Mouse (Mus musculus) forebrain, embryonic 13.5 days (tissue): Measurements from ENCODE around the gene Cap1. TPM values are rescaled to one million over a fixed set of nuclear protein-coding genes. Genes with fewer than 3 reads are reported as not detected.

Experiments
- ATAC-seq: fragments of 200-750 bp; cut with Nextera tagmentation; 2 replicates; pipeline ENCODE4 v1.8.0; 2017
- H3K27ac ChIP-seq: fragments of 300-500 bp; sonication (generic); 2 replicates; pipeline ENCODE4 v1.5.1; 2015; ENCODE audit warnings: inconsistent platforms, mild to moderate bottlenecking, moderate library complexity
- H3K27me3 ChIP-seq: fragments of 300-500 bp; sonication (generic); 2 replicates; pipeline ENCODE4 v1.6.1; 2015; ENCODE audit warnings: mild to moderate bottlenecking, inconsistent platforms
- H3K36me3 ChIP-seq: fragments of 300-500 bp; sonication (generic); 2 replicates; pipeline ENCODE4 v1.6.1; 2015; ENCODE audit warnings: mild to moderate bottlenecking, inconsistent platforms; ENCODE audit not compliant: poor library complexity, severe bottlenecking
- H3K4me1 ChIP-seq: fragments of 300-500 bp; sonication (generic); 2 replicates; pipeline ENCODE4 v1.6.1; 2015; ENCODE audit warnings: inconsistent platforms
- H3K4me2 ChIP-seq: fragments of 300-500 bp; sonication (generic); 2 replicates; pipeline ENCODE4 v1.6.1; 2015; ENCODE audit warnings: inconsistent platforms, mild to moderate bottlenecking, moderate library complexity
- H3K4me3 ChIP-seq: fragments of 300-500 bp; sonication (generic); 2 replicates; pipeline ENCODE4 v1.5.1; 2015; ENCODE audit warnings: mild to moderate bottlenecking, inconsistent platforms
- H3K9ac ChIP-seq: fragments of 300-500 bp; sonication (generic); 2 replicates; pipeline ENCODE4 v1.6.1; 2015; ENCODE audit warnings: mild to moderate bottlenecking, inconsistent platforms
- H3K9me3 ChIP-seq: fragments of 300-500 bp; sonication (generic); replicated peaks from 2 replicates; pipeline ENCODE4 v1.6.1; 2016; ENCODE audit warnings: inconsistent platforms
- WGBS: fragments of 180-500 bp; shearing (Covaris S2); methylation state at CpG from one replicate; pipeline ENCODE4 v1.1.7; 2015; 5-methylcytosine and 5-hydroxymethylcytosine counted together
- polyA plus RNA-seq: library from polyadenylated mRNA; unstranded; fragments of >200 nt; fragmentation: Nextera tagmentation; extraction: Ambion mirVana; gene quantifications from 2 replicates; pipeline ENCODE4 v1.2.1, GENCODE M21; 2015

Gene Cap1
- polyA plus RNA-seq, 1 experiment from 2014 or later = 70.7 TPM

DNA sequence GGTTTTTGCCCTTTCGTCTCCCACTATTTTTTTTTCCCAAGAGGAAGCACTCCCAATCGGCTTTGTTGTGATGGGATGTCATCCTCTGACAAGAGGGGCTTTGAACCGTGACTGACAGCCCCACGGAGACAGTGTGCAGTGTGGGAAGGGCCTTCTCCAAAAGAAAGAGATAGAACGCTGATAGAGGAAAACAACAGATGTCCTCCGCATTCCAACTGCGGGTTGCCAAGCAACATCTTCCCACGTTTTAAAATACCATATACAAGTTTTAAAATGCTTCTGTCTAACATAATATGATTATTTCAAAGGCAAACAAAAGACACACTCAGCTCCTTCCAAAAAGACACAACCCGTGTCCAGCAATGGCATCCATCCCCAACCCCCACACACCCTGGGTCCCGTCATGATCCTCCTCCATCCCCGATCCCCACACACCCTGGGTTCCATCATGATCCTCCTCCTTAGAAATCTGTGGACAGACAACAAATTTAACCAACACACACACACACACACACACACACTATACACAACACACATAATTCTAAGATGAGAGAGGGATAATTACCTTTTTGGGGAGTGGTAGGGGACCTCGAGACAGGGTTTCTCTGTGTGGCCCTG is 23.8 kb upstream of the Cap1 start:
- ATAC-seq = peak; percentile 70; the same call in 1 of the 2 replicates
- H3K4me3 ChIP-seq = no peak overlapping the region

DNA sequence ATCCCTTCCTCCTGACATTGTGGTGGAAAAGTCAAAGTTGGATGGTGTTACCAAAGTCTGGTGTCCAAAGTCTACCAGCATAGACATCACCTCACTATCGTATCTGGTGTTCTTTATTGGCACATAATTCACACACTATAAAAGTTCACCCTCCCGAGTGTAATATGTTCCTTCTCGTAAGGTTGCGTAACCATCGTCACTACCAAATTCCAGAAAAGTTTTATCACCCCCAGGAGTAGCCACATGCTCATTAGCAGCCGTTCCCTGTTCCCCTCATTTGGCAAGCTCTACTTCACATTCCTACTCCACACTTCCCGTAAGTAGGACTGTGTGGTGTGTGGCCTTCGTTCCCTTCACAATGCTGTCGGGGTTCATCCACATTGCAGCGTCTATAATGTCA is 19.5 kb upstream of the Cap1 start:
- no peaks in the 10 kb centered on the region for H3K9me3 ChIP-seq
- no peaks in the 10 kb centered on the region for H3K36me3 ChIP-seq
- H3K4me2 ChIP-seq = no peak overlapping the region
- 84% methylated on average over 10 of the region's 10 CpGs for WGBS
- peaks cover 13% of the 10 kb centered on the region; the same call in 1 of the 2 replicates for H3K4me1 ChIP-seq
- H3K9ac ChIP-seq = no peak overlapping the region
- no peak for ATAC-seq
- no peak overlapping the region for H3K27ac ChIP-seq
- H3K27me3 ChIP-seq = no peaks in the 10 kb centered on the region
- H3K4me3 ChIP-seq = no peak overlapping the region

More for the DNA sequence above, 23.8 kb upstream of the Cap1 start:
- peak overlapping the region; percentile 41 for H3K27ac ChIP-seq
- H3K9me3 ChIP-seq = 0 out of 2 replicates have a peak, but pooled peaks cover 4% of the 10 kb centered on the region
- 0 out of 2 replicates have a peak overlapping the region, but pooled peaks have one; percentile 11 for H3K4me2 ChIP-seq
- no peaks in the 10 kb centered on the region for H3K36me3 ChIP-seq
- H3K27me3 ChIP-seq = no peaks in the 10 kb centered on the region
- 27% methylated on average over 12 of the region's 12 CpGs for WGBS
- H3K9ac ChIP-seq = no peak overlapping the region
- peaks cover 13% of the 10 kb centered on the region; the same call in 1 of the 2 replicates for H3K4me1 ChIP-seq

DNA sequence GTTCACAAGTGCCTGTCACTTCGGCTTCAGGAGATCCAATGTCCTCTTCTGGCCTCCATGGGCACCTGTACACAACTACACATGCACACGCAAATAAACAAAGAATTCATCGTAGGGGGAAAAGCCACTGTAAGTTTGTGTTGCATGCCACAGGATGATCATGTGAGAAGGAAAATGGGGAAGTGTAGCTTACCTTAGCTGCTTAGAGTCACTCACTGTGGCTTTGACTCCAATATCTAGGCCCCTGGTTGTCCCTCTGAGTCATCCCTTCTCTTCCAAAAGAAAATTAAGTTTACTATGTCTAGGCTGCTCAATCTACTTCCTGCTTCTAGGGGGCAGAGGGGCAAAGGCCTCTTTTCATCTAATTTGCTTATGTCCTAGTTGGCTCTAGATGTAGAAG is 17.9 kb upstream of the Cap1 start:
- H3K4me3 ChIP-seq = no peak overlapping the region
- H3K4me1 ChIP-seq = peaks cover under 1% of the 10 kb centered on the region; the same call in 1 of the 2 replicates
- no peak overlapping the region for H3K27ac ChIP-seq
- 89% methylated on average over 3 of the region's 3 CpGs for WGBS
- no peaks in the 10 kb centered on the region for H3K36me3 ChIP-seq
- no peak for ATAC-seq
- H3K9ac ChIP-seq = no peak overlapping the region
- H3K27me3 ChIP-seq = no peaks in the 10 kb centered on the region
- H3K4me2 ChIP-seq = no peak overlapping the region
- no peaks in the 10 kb centered on the region for H3K9me3 ChIP-seq

DNA sequence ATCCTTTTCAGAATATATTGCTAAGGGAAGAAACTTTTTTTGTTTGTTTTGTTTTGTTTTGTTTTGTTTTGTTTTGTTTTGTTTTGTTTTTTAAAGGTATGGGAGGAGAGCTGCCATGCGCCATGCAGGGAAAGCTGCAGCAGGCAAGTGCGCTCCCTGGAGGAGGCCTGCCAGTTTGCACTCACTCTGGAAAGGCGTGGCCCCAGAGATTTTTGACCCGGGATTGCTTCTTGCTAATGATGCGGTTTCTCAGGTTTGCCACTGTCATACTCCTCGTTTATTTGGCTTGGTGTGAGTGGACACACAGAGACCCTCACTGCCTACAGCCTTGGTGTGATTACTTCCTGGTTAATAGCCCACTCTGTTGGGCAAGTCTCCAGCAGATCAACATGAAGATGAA is 16.3 kb upstream of the Cap1 start:
- no peak overlapping the region for H3K4me3 ChIP-seq
- no peak overlapping the region for H3K27ac ChIP-seq
- H3K4me1 ChIP-seq = no peaks in the 10 kb centered on the region
- no peaks in the 10 kb centered on the region for H3K36me3 ChIP-seq
- 25% methylated on average over 6 of the region's 6 CpGs for WGBS
- H3K9me3 ChIP-seq = no peaks in the 10 kb centered on the region
- no peak for ATAC-seq
- H3K9ac ChIP-seq = no peak overlapping the region
- H3K4me2 ChIP-seq = no peak overlapping the region
- no peaks in the 10 kb centered on the region for H3K27me3 ChIP-seq

DNA sequence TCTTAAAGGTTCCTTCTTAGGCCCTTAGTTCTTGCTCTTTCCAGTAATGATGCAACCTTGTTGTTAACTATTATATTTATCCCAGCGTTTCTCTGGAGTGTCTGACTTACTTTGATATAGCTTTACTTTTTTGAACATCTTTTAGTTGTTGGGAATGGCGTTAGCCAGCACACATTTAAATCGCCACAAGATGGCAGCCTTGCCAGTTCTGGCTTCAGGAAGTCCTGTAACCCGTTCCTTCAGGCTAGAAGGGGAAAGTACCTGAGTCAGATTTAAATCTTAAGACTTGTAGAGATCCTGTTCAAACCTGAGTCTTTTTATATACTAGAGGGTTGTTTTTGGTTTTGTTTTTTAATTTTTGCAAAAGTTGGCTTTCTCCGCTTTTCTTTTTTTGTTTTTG is 12.5 kb upstream of the Cap1 start:
- Histone ChIP-seq H3K4me1 (no peaks in the 10 kb centered on the region), H3K4me2 (no peak overlapping the region), H3K36me3 (no peaks in the 10 kb centered on the region), H3K27me3 (no peaks in the 10 kb centered on the region), H3K4me3 (no peak overlapping the region), H3K9ac (no peak overlapping the region), H3K27ac (no peak overlapping the region), H3K9me3 (no peaks in the 10 kb centered on the region)
- 15% methylated on average over 5 of the region's 5 CpGs for WGBS
- 0 out of 2 replicates have a peak, but pooled peaks have one; percentile 36 for ATAC-seq

DNA sequence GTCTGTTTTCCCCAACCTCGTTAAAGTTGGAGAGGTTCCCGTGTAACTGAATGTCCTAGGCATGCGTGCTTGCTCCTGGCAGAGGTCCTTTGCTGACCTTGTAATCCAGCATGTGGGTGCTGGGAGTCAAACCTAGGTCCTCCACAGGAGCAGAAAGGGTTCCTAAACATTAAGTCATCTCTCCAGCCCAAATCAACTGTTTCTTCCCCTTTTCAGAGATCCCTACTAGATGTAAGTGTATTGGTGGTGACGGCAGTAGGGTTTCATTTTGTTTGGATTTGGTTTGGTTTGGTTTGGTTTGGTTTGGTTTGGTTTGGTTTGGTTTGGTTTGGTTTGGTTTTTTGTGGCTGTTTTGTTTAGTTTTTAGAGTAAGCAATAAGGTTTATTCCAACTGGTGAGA is 11.9 kb upstream of the Cap1 start:
- no peaks in the 10 kb centered on the region for H3K9me3 ChIP-seq
- H3K36me3 ChIP-seq = no peaks in the 10 kb centered on the region
- 82% methylated on average over 4 of the region's 4 CpGs for WGBS
- no peak overlapping the region for H3K4me2 ChIP-seq
- no peak overlapping the region for H3K4me3 ChIP-seq
- H3K4me1 ChIP-seq = no peaks in the 10 kb centered on the region
- H3K9ac ChIP-seq = no peak overlapping the region
- no peak for ATAC-seq
- H3K27ac ChIP-seq = no peak overlapping the region
- H3K27me3 ChIP-seq = no peaks in the 10 kb centered on the region

DNA sequence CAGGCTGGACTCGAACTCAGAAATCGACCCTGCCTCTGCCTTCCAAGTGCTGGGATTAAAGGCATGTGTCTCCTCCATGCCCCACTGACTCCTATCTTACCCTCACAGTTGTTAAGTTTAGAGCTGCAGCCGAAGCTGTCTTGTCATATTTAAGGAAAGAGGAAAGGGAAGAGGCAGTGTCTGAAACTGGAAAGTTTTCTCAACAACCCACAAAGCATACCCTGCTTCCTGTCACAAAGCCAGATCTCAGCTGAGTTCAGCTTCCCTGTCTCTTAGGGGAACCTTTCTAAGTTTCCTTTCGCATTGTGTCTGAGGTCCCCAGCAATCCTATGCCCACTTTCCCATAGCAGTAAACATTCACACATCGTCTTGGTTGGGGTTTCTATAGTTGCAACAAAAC is 6.3 kb upstream of the Cap1 start:
- H3K4me1 ChIP-seq = peaks cover 16% of the 10 kb centered on the region
- no peaks in the 10 kb centered on the region for H3K9me3 ChIP-seq
- no peaks in the 10 kb centered on the region for H3K27me3 ChIP-seq
- no peak overlapping the region for H3K4me3 ChIP-seq
- no peak overlapping the region for H3K9ac ChIP-seq
- peak overlapping the region; percentile 74; the same call in 1 of the 2 replicates for H3K27ac ChIP-seq
- no peak overlapping the region for H3K4me2 ChIP-seq
- ATAC-seq = no peak
- H3K36me3 ChIP-seq = no peaks in the 10 kb centered on the region
- 76% methylated on average over 5 of the region's 5 CpGs for WGBS

DNA sequence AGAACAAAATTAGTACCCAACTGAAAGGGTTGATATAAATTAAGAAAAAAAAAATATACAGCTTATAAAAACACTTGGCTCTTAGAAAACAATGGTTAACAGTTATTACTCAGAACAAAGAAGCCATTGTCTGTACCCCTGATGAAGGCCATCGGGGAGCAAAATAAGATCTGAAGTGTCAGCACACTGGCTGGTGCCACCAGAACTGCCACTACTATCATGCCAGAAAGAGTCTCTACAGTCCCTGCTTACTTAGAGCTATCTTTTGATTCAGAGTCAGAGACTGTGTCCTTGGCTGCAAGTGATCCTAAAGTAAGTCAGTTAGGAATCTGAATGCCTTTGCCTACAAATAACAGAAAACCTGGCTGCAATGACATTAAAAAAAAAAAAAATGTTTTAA is 5.7 kb upstream of the Cap1 start:
- H3K4me3 ChIP-seq = no peak overlapping the region
- H3K9ac ChIP-seq = no peak overlapping the region
- no peak overlapping the region for H3K4me2 ChIP-seq
- 9% methylated on average over 1 of the region's 1 CpGs for WGBS
- peak overlapping the region; percentile 74 for H3K27ac ChIP-seq
- H3K9me3 ChIP-seq = no peaks in the 10 kb centered on the region
- no peaks in the 10 kb centered on the region for H3K27me3 ChIP-seq
- H3K4me1 ChIP-seq = peaks cover 21% of the 10 kb centered on the region
- no peaks in the 10 kb centered on the region for H3K36me3 ChIP-seq
- ATAC-seq = no peak

DNA sequence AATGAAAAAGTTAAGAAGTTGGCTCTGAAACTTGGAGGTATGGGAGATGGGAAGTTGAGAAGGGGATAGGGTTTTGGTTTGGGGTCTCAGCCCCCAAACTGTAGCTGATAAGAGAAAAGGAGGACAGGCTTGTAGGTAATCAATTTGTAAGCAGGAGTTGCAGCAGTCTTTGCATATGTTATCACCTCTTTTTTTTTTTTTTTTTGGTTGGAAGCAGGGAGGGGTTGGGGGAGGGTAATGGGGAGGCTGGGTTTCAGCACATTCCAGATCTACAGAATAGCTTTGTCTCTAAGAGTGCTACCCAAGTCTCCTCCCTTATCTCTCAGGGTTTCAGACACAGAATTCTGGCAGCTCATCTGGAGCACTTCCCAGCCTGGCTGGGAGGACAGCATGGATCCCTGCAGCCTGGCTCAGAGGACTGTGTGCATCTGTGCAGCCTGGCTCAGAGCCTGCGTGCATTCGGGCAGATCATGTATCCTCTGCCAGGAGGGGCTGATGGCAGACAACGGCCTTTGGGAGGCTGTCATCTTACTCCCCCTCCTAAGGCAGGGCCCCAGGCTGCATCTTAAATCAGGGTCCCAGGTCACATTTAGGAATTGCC is 5.1 kb upstream of the Cap1 start:
- ATAC-seq = peak; percentile 79
- peak overlapping the region; percentile 74 for H3K27ac ChIP-seq
- H3K27me3 ChIP-seq = no peaks in the 10 kb centered on the region
- peaks cover 21% of the 10 kb centered on the region for H3K4me1 ChIP-seq
- WGBS = 11% methylated on average over 3 of the region's 3 CpGs
- H3K9me3 ChIP-seq = no peaks in the 10 kb centered on the region
- H3K9ac ChIP-seq = 0 out of 2 replicates have a peak overlapping the region, but pooled peaks have one; percentile 21
- no peak overlapping the region for H3K4me3 ChIP-seq
- 0 out of 2 replicates have a peak overlapping the region, but pooled peaks have one; percentile 12 for H3K4me2 ChIP-seq
- H3K36me3 ChIP-seq = no peaks in the 10 kb centered on the region

DNA sequence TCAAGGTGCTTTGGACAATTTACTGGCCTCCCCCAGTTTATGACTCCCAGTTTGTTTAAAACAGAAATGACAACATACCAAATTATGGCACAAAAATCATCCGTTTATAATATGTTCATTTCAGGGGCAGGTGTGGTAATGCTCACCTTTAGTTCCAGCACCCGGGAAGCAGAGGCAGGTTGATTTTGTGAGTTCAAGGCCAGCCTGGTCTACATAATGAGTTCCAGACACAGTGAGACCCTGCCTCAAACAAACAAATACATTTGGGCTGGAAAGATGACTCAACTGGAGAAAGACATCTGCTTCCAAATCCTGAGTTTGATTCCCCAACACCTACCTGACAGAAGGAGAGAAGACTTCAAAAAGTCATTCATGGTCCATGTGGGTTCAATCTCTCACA is 1.5 kb upstream of the Cap1 start:
- no peaks in the 10 kb centered on the region for H3K9me3 ChIP-seq
- WGBS = 73% methylated on average over 2 of the region's 2 CpGs
- H3K27ac ChIP-seq = peak overlapping the region; percentile 99
- no peaks in the 10 kb centered on the region for H3K27me3 ChIP-seq
- 0 out of 2 replicates have a peak, but pooled peaks cover under 1% of the 10 kb centered on the region for H3K36me3 ChIP-seq
- peak overlapping the region; percentile 81; the same call in 1 of the 2 replicates for H3K4me3 ChIP-seq
- H3K4me2 ChIP-seq = peak overlapping the region; percentile 80
- H3K9ac ChIP-seq = no peak overlapping the region
- H3K4me1 ChIP-seq = peaks cover 44% of the 10 kb centered on the region
- ATAC-seq = no peak

DNA sequence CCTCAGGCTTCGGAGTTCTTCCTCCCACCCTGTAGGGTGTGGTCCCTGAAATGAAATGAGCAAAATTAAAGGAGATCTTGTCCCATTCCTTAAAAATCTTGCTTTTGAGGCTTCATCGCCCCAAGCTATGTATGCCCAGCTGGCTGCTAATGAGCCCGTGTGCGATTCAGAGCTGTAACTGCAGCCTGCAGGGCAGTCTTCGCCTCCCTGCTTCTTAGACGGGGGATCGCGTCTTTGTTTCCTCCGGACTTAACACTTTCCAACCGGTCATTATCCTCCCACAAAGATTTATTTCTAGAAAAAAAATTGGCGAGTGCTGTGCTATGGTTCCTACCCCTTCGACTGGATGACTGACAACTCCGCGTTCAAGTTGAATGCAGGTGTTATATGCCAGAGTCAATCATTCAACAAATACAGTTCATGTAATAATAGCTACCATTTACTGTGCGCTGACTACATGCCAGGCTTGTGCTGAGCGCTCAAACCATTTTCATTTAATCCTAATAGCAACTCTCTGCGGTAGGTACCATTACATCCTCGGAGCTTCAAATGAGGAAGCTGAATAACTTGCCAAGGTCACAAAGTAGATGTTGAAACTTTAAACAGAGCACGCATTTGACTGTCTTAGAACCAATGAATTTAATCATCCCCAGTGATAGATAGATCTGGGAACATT is 861 bp upstream of the Cap1 start:
- peak; percentile 0; the same call in 1 of the 2 replicates for ATAC-seq
- H3K9me3 ChIP-seq = no peaks in the 10 kb centered on the region
- H3K4me2 ChIP-seq = peak overlapping the region; percentile 80
- peak overlapping the region; percentile 81 for H3K4me3 ChIP-seq
- WGBS = 3% methylated on average over 19 of the region's 19 CpGs
- peaks cover 6% of the 10 kb centered on the region; the same call in 1 of the 2 replicates for H3K36me3 ChIP-seq
- H3K4me1 ChIP-seq = peaks cover 49% of the 10 kb centered on the region
- peak overlapping the region; percentile 99 for H3K27ac ChIP-seq
- H3K9ac ChIP-seq = peak overlapping the region; percentile 77
- no peaks in the 10 kb centered on the region for H3K27me3 ChIP-seq
